Mouse (Mus musculus): ENCODE measurements around the gene Lamb1. TPM values are rescaled to one million over a fixed set of nuclear protein-coding genes. Genes with fewer than 3 reads are reported as not detected.

The Lamb1 gene
- polyA plus RNA-seq, 1 experiment from 2014 or later = 68.1 TPM

GRCm38 (mm10) chr12:31321532-31321931 is 56.5 kb downstream of the Lamb1 start:
- Histone ChIP-seq H3K27ac (peak overlapping the region; percentile 24; the same call in 1 of the 2 replicates), H3K36me3 (peaks cover 59% of the 10 kb centered on the region), H3K9me3 (no peaks in the 10 kb centered on the region), H3K27me3 (no peaks in the 10 kb centered on the region), H3K4me3 (no peak overlapping the region), H3K9ac (no peak overlapping the region), H3K4me1 (peaks cover 11% of the 10 kb centered on the region), H3K4me2 (no peak overlapping the region)
- WGBS = 28% methylated on average over 1 of the region's 1 CpGs
- ATAC-seq (ENCODE audit: insufficient number of reproducible peaks, low FRiP score, low TSS enrichment, low read depth) = no peak

GRCm38 (mm10) chr12:31323136-31323695 is 58.2 kb downstream of the Lamb1 start:
- Histone ChIP-seq H3K4me1 (peaks cover 11% of the 10 kb centered on the region), H3K9ac (no peak overlapping the region), H3K4me3 (no peak overlapping the region), H3K27me3 (no peaks in the 10 kb centered on the region), H3K9me3 (no peaks in the 10 kb centered on the region), H3K4me2 (no peak overlapping the region), H3K27ac (no peak overlapping the region), H3K36me3 (peaks cover 50% of the 10 kb centered on the region)
- WGBS = 85% methylated on average over 9 of the region's 9 CpGs
- ATAC-seq (ENCODE audit: insufficient number of reproducible peaks, low FRiP score, low TSS enrichment, low read depth) = no peak

GRCm38 (mm10) chr12:31327139-31327538 is 62.1 kb downstream of the Lamb1 start:
- no peaks in the 10 kb centered on the region for H3K4me1 ChIP-seq
- no peak for ATAC-seq (ENCODE audit: insufficient number of reproducible peaks, low FRiP score, low TSS enrichment, low read depth)
- H3K9me3 ChIP-seq = no peaks in the 10 kb centered on the region
- H3K4me2 ChIP-seq = no peak overlapping the region
- no peak overlapping the region for H3K27ac ChIP-seq
- H3K27me3 ChIP-seq = no peaks in the 10 kb centered on the region
- no peak overlapping the region for H3K9ac ChIP-seq
- no peak overlapping the region for H3K4me3 ChIP-seq
- H3K36me3 ChIP-seq = peaks cover 64% of the 10 kb centered on the region
- 89% methylated on average over 9 of the region's 9 CpGs for WGBS

DNA sequence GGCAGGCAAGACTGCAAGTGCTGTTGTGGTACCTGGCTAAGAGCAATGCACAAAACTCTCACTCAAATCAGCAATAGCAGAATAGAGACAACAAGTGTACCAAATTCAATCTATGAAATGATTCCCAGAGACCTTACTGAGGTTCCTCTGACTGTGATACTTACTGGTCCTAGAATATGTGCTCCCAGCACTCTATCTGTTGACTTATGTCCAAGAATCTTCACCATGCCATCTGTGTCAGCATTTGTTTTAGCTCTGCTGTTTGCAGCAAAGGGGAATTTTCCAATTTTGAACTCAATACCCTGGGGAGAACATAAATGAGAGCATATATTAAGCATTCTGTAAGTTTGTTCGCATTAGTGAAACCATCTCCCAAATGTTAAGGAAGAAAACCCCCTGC is 68.2 kb downstream of the Lamb1 start:
- no peak overlapping the region for H3K4me2 ChIP-seq
- WGBS = 93% methylated on average over 1 of the region's 1 CpGs
- H3K4me3 ChIP-seq = no peak overlapping the region
- H3K9ac ChIP-seq = no peak overlapping the region
- no peaks in the 10 kb centered on the region for H3K27me3 ChIP-seq
- no peak for ATAC-seq (ENCODE audit: insufficient number of reproducible peaks, low FRiP score, low TSS enrichment, low read depth)
- no peaks in the 10 kb centered on the region for H3K4me1 ChIP-seq
- peaks cover 68% of the 10 kb centered on the region for H3K36me3 ChIP-seq
- no peaks in the 10 kb centered on the region for H3K9me3 ChIP-seq
- no peak overlapping the region for H3K27ac ChIP-seq

DNA sequence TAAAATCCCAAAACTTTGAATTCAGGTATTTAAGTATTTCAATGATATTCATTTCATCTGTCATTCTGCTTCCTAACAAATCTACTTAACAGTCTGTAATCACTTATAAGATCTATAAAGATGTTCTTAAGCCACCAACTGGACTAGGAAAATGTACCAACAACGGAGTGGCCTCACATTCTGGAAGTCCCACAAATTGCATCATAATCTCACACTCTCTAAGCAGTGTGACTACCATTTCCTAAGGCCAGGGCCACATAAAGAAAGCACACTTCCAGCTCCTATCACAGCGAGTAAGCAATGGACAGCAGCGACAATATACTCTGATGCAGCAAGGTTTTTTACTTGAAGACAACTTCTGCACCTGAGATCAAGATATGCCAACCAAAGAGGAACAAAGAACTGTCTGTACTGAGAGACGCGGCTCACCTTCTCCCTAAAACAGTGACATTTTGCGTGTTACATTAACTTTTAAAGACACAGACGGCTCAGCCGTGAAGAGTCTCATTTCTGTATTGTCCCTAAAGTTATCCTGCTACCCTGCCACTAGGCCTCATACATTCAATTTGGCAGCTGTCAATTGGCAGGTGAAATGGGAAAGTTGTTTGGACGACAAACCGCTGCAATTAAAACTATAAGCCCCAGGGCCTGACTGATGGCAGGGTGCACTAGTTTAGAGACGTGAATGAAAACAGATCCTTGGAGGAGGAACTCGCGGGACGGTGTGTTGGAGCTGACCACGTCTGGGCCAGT is 85.3 kb downstream of the Lamb1 start:
- Histone ChIP-seq H3K27ac (no peak overlapping the region; the same call in 1 of the 2 replicates), H3K9ac (peak overlapping the region; percentile 97), H3K36me3 (peaks cover 17% of the 10 kb centered on the region), H3K9me3 (no peaks in the 10 kb centered on the region), H3K4me2 (peak overlapping the region; percentile 77), H3K27me3 (no peaks in the 10 kb centered on the region), H3K4me1 (peaks cover 5% of the 10 kb centered on the region), H3K4me3 (peak overlapping the region; percentile 91)
- ATAC-seq (ENCODE audit: insufficient number of reproducible peaks, low FRiP score, low TSS enrichment, low read depth) = no peak
- WGBS = 25% methylated on average over 15 of the region's 15 CpGs

DNA sequence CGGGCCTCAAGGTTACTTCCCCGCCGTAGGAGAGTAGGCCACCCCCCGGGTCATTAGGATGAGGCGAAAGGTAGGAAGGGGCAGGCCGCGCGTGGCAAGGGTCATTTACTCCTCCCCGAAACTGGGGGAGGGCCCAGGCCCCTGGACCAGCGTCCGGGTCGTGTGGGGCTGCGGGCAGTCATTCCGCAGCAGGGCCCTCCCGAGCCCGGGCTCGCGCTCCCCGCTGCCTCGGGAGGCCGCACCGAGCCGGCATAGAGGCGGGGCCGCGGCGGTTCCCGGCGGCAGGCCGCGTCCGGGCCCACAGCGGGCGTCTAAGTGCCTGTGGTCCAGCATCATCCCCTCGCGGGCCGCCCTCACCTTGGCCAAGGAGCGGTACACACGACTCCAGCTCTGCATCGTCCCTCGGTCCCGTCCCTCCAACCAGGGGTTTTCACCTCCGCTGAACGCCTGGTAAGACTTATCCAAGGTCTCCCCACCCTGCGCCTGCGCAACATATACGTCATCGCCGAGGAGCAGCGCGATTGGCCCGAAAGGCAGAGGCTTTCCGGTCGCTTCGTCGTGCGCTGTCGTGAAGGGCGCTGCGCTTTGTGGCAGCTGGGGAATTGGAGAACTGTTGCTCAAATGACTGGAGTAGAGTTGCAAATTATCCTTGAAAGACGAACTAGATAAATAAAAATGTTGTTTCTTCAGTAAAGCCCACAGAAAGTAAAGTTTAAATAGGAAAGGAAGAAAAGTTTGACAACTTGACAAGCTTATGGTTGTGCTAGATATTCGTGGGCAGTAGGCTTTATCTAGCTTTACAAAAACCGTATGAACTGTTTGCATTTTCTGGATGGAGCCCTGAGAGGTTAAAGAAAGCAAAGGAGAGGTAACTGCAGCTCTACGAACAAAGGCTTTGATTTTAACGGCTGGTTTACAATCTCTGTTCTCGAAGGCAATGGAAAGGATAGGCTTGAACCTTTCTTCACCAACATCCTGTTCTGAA is 86.2 kb downstream of the Lamb1 start, which contains the start of gene Dld:
Gene Dld, minus strand, starts transcription at position 510 of the 985 bp plus-strand sequence.
- peak; percentile 92 for ATAC-seq (ENCODE audit: insufficient number of reproducible peaks, low FRiP score, low TSS enrichment, low read depth)
- Histone ChIP-seq H3K27ac (peak within 1 kb of the TSS; percentile 89), H3K9ac (peak within 1 kb of the TSS; percentile 97), H3K9me3 (no peaks in the 10 kb centered on the region), H3K4me2 (peak within 1 kb of the TSS; percentile 77), H3K36me3 (peaks cover 17% of the 10 kb centered on the region), H3K4me3 (peak within 1 kb of the TSS; percentile 91), H3K4me1 (peaks cover 5% of the 10 kb centered on the region), H3K27me3 (no peaks in the 10 kb centered on the region)
- WGBS = 5% methylated on average over 66 of the region's 66 CpGs

GRCm38 (mm10) chr12:31366428-31366827 is 101.4 kb downstream of the Lamb1 start:
- no peak overlapping the region for H3K4me2 ChIP-seq
- WGBS = 54% methylated on average over 3 of the region's 3 CpGs

DNA sequence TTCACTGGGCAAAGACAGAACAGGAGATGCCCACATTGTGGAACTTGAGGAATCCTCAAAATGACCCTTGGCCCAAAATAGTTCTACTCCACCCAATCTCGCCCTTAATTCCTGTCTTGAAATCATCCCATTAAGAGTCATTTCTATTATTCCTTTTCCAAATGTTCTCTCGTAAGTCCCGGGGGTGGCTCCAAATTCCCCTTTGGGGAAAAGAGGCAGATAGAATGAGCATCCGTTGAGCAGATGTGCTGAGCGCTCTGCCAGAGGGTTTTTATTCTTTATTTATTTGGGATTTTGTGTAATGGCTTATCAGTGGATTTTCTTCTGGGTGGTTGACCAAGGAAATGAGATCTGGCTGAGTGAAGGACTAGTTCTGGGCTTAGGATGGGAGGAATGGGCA is 102.7 kb downstream of the Lamb1 start:
- no peak overlapping the region for H3K4me3 ChIP-seq
- no peak for ATAC-seq (ENCODE audit: insufficient number of reproducible peaks, low FRiP score, low TSS enrichment, low read depth)
- no peaks in the 10 kb centered on the region for H3K27me3 ChIP-seq
- H3K4me1 ChIP-seq = no peaks in the 10 kb centered on the region
- no peak overlapping the region for H3K9ac ChIP-seq
- 76% methylated on average over 5 of the region's 5 CpGs for whole genome bisulfite sequencing
- H3K36me3 ChIP-seq = no peaks in the 10 kb centered on the region
- no peak overlapping the region for H3K4me2 ChIP-seq
- no peaks in the 10 kb centered on the region for H3K9me3 ChIP-seq
- H3K27ac ChIP-seq = no peak overlapping the region

More at GRCm38 (mm10) chr12:31366428-31366827, 101.4 kb downstream of the Lamb1 start:
- ATAC-seq (ENCODE audit: insufficient number of reproducible peaks, low FRiP score, low TSS enrichment, low read depth) = no peak
- H3K9me3 ChIP-seq = no peaks in the 10 kb centered on the region
- no peak overlapping the region for H3K27ac ChIP-seq
- no peaks in the 10 kb centered on the region for H3K4me1 ChIP-seq
- no peak overlapping the region for H3K4me3 ChIP-seq
- no peaks in the 10 kb centered on the region for H3K36me3 ChIP-seq
- H3K27me3 ChIP-seq = no peaks in the 10 kb centered on the region
- no peak overlapping the region for H3K9ac ChIP-seq

- Histone ChIP-seq H3K9me3 (no peaks in the 10 kb centered on the region), H3K4me1 (no peaks in the 10 kb centered on the region), H3K4me3 (no peak overlapping the region), H3K27ac (no peak overlapping the region), H3K36me3 (no peaks in the 10 kb centered on the region), H3K4me2 (no peak overlapping the region), H3K9ac (no peak overlapping the region), H3K27me3 (no peaks in the 10 kb centered on the region)
- no peak for ATAC-seq (ENCODE audit: insufficient number of reproducible peaks, low FRiP score, low TSS enrichment, low read depth)
- 83% methylated on average over 1 of the region's 1 CpGs for WGBS
Observed at GRCm38 (mm10) chr12:31369118-31369517, 104.1 kb downstream of the Lamb1 start.

DNA sequence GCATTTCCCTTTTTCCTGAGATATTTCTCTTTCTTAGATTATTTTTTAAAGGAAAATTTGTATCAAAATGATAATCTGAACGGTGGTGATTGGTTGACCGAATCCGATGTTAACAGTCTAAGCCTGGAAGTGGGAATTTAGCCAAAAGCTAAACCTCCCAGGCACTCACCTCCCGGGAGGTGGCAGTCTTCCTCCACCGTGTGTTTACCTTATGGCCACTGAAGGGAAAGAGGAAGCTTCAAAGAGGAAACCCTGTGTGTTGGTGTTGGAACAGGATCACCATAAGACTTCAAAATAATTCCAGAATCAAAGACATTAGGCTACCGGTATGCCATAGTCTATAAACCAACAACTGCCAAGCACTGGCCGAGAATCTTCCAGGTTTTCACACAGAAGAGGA is 104.6 kb downstream of the Lamb1 start:
- H3K9me3 ChIP-seq = no peaks in the 10 kb centered on the region
- no peak overlapping the region for H3K9ac ChIP-seq
- 78% methylated on average over 7 of the region's 7 CpGs for WGBS
- H3K27me3 ChIP-seq = no peaks in the 10 kb centered on the region
- H3K4me1 ChIP-seq = no peaks in the 10 kb centered on the region
- ATAC-seq (ENCODE audit: insufficient number of reproducible peaks, low FRiP score, low TSS enrichment, low read depth) = no peak
- H3K36me3 ChIP-seq = no peaks in the 10 kb centered on the region
- H3K4me2 ChIP-seq = no peak overlapping the region
- H3K27ac ChIP-seq = no peak overlapping the region
- no peak overlapping the region for H3K4me3 ChIP-seq

DNA sequence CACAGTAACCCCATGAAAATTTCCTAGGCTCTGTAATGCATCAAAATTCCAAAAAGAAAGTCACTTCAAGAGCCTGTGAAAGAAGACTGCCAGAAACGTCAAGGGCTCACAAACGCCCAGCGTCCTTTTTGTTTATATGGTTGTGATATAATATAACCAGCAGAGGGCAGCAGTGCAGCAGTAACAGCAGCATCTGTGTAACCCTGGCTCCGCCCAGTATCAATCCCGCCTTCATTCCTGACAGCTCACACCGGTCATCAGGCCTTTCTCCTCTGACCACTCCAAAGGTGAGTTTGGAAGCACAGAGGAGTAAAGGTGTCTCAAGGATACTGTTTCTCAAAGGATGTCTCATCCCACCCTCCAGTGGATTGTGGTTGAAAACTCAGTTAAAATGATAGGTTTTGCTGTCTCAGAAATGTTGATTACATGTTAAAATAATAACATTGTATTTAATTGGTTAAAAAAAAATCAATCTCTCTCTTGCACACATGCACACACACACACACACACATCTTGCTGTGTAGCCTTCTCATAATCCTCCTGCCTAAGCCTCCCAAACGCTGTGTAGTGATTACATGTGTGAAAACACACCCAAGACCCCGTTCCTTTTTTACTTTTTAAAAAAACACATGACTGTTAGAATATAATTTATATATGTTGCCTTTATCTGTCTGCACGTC is 109.7 kb downstream of the Lamb1 start:
- no peak for ATAC-seq (ENCODE audit: insufficient number of reproducible peaks, low FRiP score, low TSS enrichment, low read depth)
- H3K27me3 ChIP-seq = no peaks in the 10 kb centered on the region
- no peak overlapping the region for H3K27ac ChIP-seq
- no peaks in the 10 kb centered on the region for H3K36me3 ChIP-seq
- no peak overlapping the region for H3K4me2 ChIP-seq
- no peaks in the 10 kb centered on the region for H3K9me3 ChIP-seq
- WGBS = 36% methylated on average over 9 of the region's 9 CpGs
- H3K4me1 ChIP-seq = peaks cover 8% of the 10 kb centered on the region; the same call in 1 of the 2 replicates
- no peak overlapping the region for H3K9ac ChIP-seq
- no peak overlapping the region for H3K4me3 ChIP-seq
